Mouse (Mus musculus): ENCODE results near the gene Megf8. TPM values are rescaled to one million over a fixed set of nuclear protein-coding genes. Genes with fewer than 3 reads are reported as not detected.

The Megf8 gene
- polyA plus RNA-seq, 1 experiment from 2014 or later: 15.4 TPM

GRCm38 (mm10) chr7:25365937-25366625, 49.1 kb downstream of the Megf8 start:
- WGBS: 16% methylated on average over 13 of the region's 13 CpGs

GRCm38 (mm10) chr7:25367632-25368293, 50.8 kb downstream of the Megf8 start:
- 0 out of 2 replicates have a peak, but pooled peaks have one; percentile 23 for ATAC-seq (ENCODE audit: low read depth)
- peak overlapping the region; percentile 19; the same call in 1 of the 2 replicates for H3K9ac ChIP-seq (ENCODE audit: low read depth, low read length)

More at GRCm38 (mm10) chr7:25365937-25366625, 49.1 kb downstream of the Megf8 start:
- H3K4me3 ChIP-seq (ENCODE audit: low read depth, low read length): no peak overlapping the region
- H3K9me3 ChIP-seq (ENCODE audit: control insufficient read depth, low read length): no peaks in the 10 kb centered on the region
- H3K27ac ChIP-seq (replicated peaks; ENCODE audit: low read depth, low read length): 0 out of 2 replicates have a peak overlapping the region, but pooled peaks have one; percentile 15
- peaks cover 29% of the 10 kb centered on the region for H3K36me3 ChIP-seq (ENCODE audit: control insufficient read depth, insufficient read depth, low read length)
- H3K4me1 ChIP-seq (ENCODE audit: control insufficient read depth, insufficient read depth, low read length): peaks cover 13% of the 10 kb centered on the region; the same call in 1 of the 2 replicates
- H3K27me3 ChIP-seq (replicated peaks; ENCODE audit: control insufficient read depth, insufficient read depth, low read length): peaks cover 33% of the 10 kb centered on the region
- H3K4me2 ChIP-seq (ENCODE audit: low read depth, low read length): 0 out of 2 replicates have a peak overlapping the region, but pooled peaks have one; percentile 8
- ATAC-seq (ENCODE audit: low read depth) (peak; percentile 28; the same call in 1 of the 2 replicates), DNase-seq (ENCODE audit: low spot score) (peak; percentile 59)
- H3K9ac ChIP-seq (ENCODE audit: low read depth, low read length): 0 out of 2 replicates have a peak overlapping the region, but pooled peaks have one; percentile 14

GRCm38 (mm10) chr7:25368333-25368732, 51.4 kb downstream of the Megf8 start:
- ATAC-seq (ENCODE audit: low read depth) (no peak), DNase-seq (ENCODE audit: low spot score) (no peak)
- Histone ChIP-seq H3K27ac (replicated peaks; ENCODE audit: low read depth, low read length) (no peak overlapping the region), H3K9ac (ENCODE audit: low read depth, low read length) (no peak overlapping the region), H3K9me3 (ENCODE audit: control insufficient read depth, low read length) (no peaks in the 10 kb centered on the region), H3K36me3 (ENCODE audit: control insufficient read depth, insufficient read depth, low read length) (peaks cover 11% of the 10 kb centered on the region), H3K4me3 (ENCODE audit: low read depth, low read length) (no peak overlapping the region), H3K4me2 (ENCODE audit: low read depth, low read length) (no peak overlapping the region; the same call in 1 of the 2 replicates), H3K4me1 (ENCODE audit: control insufficient read depth, insufficient read depth, low read length) (peaks cover 13% of the 10 kb centered on the region; the same call in 1 of the 2 replicates), H3K27me3 (replicated peaks; ENCODE audit: control insufficient read depth, insufficient read depth, low read length) (peaks cover 33% of the 10 kb centered on the region)
- WGBS: 20% methylated on average over 12 of the region's 12 CpGs

More at GRCm38 (mm10) chr7:25367632-25368293, 50.8 kb downstream of the Megf8 start:
- Histone ChIP-seq H3K36me3 (ENCODE audit: control insufficient read depth, insufficient read depth, low read length) (peaks cover 17% of the 10 kb centered on the region), H3K4me3 (ENCODE audit: low read depth, low read length) (peak overlapping the region; percentile 13; the same call in 1 of the 2 replicates), H3K27me3 (replicated peaks; ENCODE audit: control insufficient read depth, insufficient read depth, low read length) (peaks cover 33% of the 10 kb centered on the region), H3K9me3 (ENCODE audit: control insufficient read depth, low read length) (no peaks in the 10 kb centered on the region), H3K4me2 (ENCODE audit: low read depth, low read length) (peak overlapping the region; percentile 26), H3K27ac (replicated peaks; ENCODE audit: low read depth, low read length) (no peak overlapping the region), H3K4me1 (ENCODE audit: control insufficient read depth, insufficient read depth, low read length) (peaks cover 13% of the 10 kb centered on the region; the same call in 1 of the 2 replicates)
- DNase-seq (ENCODE audit: low spot score): no peak
- WGBS: 1% methylated on average over 31 of the region's 33 CpGs

- H3K36me3 ChIP-seq (ENCODE audit: control insufficient read depth, insufficient read depth, low read length): peaks cover 3% of the 10 kb centered on the region; the same call in 1 of the 2 replicates
- ATAC-seq (ENCODE audit: low read depth) (no peak), DNase-seq (ENCODE audit: low spot score) (no peak)
- no peak within 1 kb of the TSS for H3K9ac ChIP-seq (ENCODE audit: low read depth, low read length)
- H3K4me1 ChIP-seq (ENCODE audit: control insufficient read depth, insufficient read depth, low read length): peaks cover 13% of the 10 kb centered on the region; the same call in 1 of the 2 replicates
- H3K27me3 ChIP-seq (replicated peaks; ENCODE audit: control insufficient read depth, insufficient read depth, low read length): peaks cover 33% of the 10 kb centered on the region
- WGBS: 49% methylated on average over 12 of the region's 12 CpGs
- no peak within 1 kb of the TSS for H3K27ac ChIP-seq (replicated peaks; ENCODE audit: low read depth, low read length)
- no peaks in the 10 kb centered on the region for H3K9me3 ChIP-seq (ENCODE audit: control insufficient read depth, low read length)
- no peak within 1 kb of the TSS for H3K4me2 ChIP-seq (ENCODE audit: low read depth, low read length)
- no peak within 1 kb of the TSS for H3K4me3 ChIP-seq (ENCODE audit: low read depth, low read length)
Observed at GRCm38 (mm10) chr7:25369058-25369749, 52.2 kb downstream of the Megf8 start, which contains the start of gene Cnfn. TSS of gene Cnfn (minus strand) at chr7:25369724.

- 84% methylated on average over 5 of the region's 5 CpGs for WGBS
- DNase-seq (ENCODE audit: low spot score) (peak; percentile 38), ATAC-seq (ENCODE audit: low read depth) (no peak)
- Histone ChIP-seq H3K4me2 (ENCODE audit: low read depth, low read length) (no peak overlapping the region), H3K27me3 (replicated peaks; ENCODE audit: control insufficient read depth, insufficient read depth, low read length) (peaks cover 22% of the 10 kb centered on the region), H3K9me3 (ENCODE audit: control insufficient read depth, low read length) (no peaks in the 10 kb centered on the region), H3K4me1 (ENCODE audit: control insufficient read depth, insufficient read depth, low read length) (peaks cover 4% of the 10 kb centered on the region; the same call in 1 of the 2 replicates), H3K36me3 (ENCODE audit: control insufficient read depth, insufficient read depth, low read length) (no peaks in the 10 kb centered on the region), H3K4me3 (ENCODE audit: low read depth, low read length) (no peak overlapping the region), H3K27ac (replicated peaks; ENCODE audit: low read depth, low read length) (no peak overlapping the region), H3K9ac (ENCODE audit: low read depth, low read length) (no peak overlapping the region)
Observed at GRCm38 (mm10) chr7:25372441-25372840, 55.5 kb downstream of the Megf8 start.

- Histone ChIP-seq H3K4me2 (ENCODE audit: low read depth, low read length) (peak overlapping the region; percentile 52), H3K9me3 (ENCODE audit: control insufficient read depth, low read length) (no peaks in the 10 kb centered on the region), H3K4me3 (ENCODE audit: low read depth, low read length) (peak overlapping the region; percentile 32), H3K27me3 (replicated peaks; ENCODE audit: control insufficient read depth, insufficient read depth, low read length) (no peaks in the 10 kb centered on the region), H3K4me1 (ENCODE audit: control insufficient read depth, insufficient read depth, low read length) (peaks cover 4% of the 10 kb centered on the region), H3K27ac (replicated peaks; ENCODE audit: low read depth, low read length) (no peak overlapping the region), H3K36me3 (ENCODE audit: control insufficient read depth, insufficient read depth, low read length) (no peaks in the 10 kb centered on the region), H3K9ac (ENCODE audit: low read depth, low read length) (0 out of 2 replicates have a peak overlapping the region, but pooled peaks have one; percentile 31)
- peak; percentile 77 for DNase-seq (ENCODE audit: low spot score)
- ATAC-seq (ENCODE audit: low read depth): peak; percentile 61
- WGBS: 3% methylated on average over 17 of the region's 17 CpGs
Observed at GRCm38 (mm10) chr7:25376556-25376955, 59.6 kb downstream of the Megf8 start.

GRCm38 (mm10) chr7:25377100-25377700, 60.2 kb downstream of the Megf8 start:
- no peaks in the 10 kb centered on the region for H3K9me3 ChIP-seq (ENCODE audit: control insufficient read depth, low read length)
- DNase-seq (ENCODE audit: low spot score): no peak
- WGBS: 36% methylated on average over 8 of the region's 8 CpGs
- peak overlapping the region; percentile 32 for H3K4me3 ChIP-seq (ENCODE audit: low read depth, low read length)
- ATAC-seq (ENCODE audit: low read depth): no peak
- peaks cover 4% of the 10 kb centered on the region for H3K4me1 ChIP-seq (ENCODE audit: control insufficient read depth, insufficient read depth, low read length)
- H3K27me3 ChIP-seq (replicated peaks; ENCODE audit: control insufficient read depth, insufficient read depth, low read length): no peaks in the 10 kb centered on the region
- H3K36me3 ChIP-seq (ENCODE audit: control insufficient read depth, insufficient read depth, low read length): no peaks in the 10 kb centered on the region; the same call in 1 of the 2 replicates
- H3K9ac ChIP-seq (ENCODE audit: low read depth, low read length): 0 out of 2 replicates have a peak overlapping the region, but pooled peaks have one; percentile 31
- H3K27ac ChIP-seq (replicated peaks; ENCODE audit: low read depth, low read length): no peak overlapping the region
- peak overlapping the region; percentile 52 for H3K4me2 ChIP-seq (ENCODE audit: low read depth, low read length)
